Mouse (Mus musculus): ENCODE measurements at regions not wholly inside any gene's neighbourhood (a gene's known extent, or its start where the extent isn't known, plus 50 kb on each side); places are given as distances from the start of the nearest gene placed in this dataset.

DNA sequence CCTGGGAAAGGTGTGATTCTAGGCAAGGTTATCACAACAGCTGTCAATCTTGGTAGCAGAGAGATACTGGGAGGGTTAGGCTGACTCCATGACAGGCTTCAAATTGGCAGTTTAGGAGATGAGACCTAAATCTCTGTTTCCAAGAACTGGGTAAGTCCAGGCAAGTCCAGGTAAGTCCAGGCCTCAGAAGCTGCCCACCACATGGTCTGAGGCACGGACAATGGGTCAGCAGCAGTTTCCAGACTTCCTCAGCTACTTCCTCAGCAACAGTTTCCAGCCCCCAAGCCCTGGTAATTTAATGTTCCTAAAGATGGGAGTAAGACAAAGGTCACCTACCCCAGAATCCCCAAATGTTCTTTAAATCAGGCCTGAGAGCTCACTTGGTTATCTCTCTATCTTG lies 157.1 kb downstream of the Enc1 start:
- TF ChIP-seq CTCF (IDR thresholded peaks at IDR 0.05; ENCODE audit: control insufficient read depth, insufficient read depth, insufficient replicate concordance, low read depth, low read length), result no peak
- no peak for TF ChIP-seq POLR2A (IDR thresholded peaks at IDR 0.05; ENCODE audit: control insufficient read depth, low read depth, low read length)
